Mouse (Mus musculus) R1 (cell line): ENCODE results near the gene Taf11.

Experiments
- DNase-seq: peaks from one replicate; pipeline ENCODE4 v3.0.0-alpha.2; 2018; ENCODE audit warnings: low read depth, low spot score

The Taf11 gene

DNA sequence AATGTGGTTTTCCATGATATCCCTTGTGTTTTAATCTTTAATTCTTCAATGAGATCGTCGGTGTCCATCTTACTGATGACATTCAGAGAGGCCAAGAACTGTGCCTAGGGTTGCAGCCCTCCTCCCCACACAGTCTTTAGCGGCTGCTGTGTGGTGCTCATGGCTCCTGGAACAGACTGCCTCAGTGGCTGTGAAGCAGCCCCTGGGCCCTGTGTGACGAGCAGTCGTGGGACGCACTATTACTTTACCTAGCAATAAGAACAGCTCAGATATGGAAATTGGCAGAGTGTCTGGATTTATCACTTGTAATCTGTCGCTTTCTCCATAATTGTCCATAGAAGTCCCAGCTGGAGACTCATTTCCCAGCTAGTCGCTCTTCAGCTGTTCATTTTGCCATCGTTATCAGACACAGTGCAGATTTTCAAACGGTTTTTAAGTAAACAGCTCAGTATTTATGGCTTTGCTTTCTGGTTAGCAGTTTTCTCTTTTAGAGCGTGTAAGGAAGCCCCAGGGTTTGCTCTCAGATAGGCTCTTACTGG lies 12.6 kb upstream of the Taf11 start:
- no peak for DNase-seq

DNA sequence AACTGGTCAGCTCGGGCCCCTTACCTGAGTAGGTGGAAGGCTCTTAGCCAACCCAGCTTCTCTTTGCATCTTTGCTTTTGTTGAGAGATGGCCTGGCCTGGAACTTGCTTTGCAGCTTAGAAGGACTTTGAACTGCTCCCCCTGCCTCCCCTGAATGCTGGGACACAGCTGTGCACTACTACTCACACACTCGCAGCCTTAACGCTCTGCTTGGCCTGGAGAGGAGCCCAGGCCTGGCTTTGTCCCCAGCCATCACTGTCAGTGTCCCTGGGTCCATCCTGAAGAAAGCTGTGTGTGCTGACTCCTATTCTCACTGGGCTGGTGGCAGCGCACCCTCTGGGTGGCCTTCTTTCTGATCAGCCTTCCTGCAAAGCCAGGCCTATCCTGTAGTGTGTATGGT lies 11.0 kb upstream of the Taf11 start:
- DNase-seq: no peak

DNA sequence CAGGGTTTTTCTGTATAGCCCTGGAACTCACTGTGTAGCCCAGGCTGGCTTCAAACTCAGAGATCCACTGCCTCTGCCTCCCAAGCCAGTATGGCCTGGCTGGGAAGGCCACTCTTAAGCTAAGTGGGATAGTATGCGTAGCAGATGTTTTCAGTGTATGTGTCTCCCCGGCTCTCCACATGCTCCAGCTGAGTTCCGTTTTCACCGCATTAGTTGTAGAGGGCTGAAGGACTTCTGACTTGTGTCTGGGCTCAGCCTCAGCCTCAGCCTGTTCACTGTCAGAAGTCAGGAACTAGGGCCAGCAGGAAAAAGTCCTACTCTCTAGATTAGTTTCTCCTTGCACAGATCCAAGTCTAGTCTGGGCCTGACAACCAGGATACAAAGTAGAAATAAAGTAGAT lies 6.7 kb upstream of the Taf11 start:
- DNase-seq: no peak

DNA sequence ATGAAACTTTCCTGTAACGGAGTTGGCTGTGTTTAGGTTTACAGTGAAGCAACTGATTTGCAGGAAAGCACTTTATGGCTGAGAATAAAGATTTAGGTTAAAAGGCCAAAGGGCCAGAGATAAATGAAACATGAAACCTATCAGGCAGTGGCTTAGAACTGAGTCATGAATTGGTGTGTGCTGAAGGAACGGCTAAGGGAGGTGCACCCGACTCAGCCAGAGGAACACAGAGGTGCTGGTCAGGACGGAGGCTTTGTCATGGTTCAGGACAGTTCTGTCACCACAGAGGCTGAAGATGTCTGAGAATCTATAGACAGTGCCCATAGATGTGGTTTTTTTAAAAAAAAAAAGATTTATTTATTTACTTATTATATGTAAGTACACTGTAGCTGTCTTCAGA lies 5.1 kb upstream of the Taf11 start:
- DNase-seq: no peak

DNA sequence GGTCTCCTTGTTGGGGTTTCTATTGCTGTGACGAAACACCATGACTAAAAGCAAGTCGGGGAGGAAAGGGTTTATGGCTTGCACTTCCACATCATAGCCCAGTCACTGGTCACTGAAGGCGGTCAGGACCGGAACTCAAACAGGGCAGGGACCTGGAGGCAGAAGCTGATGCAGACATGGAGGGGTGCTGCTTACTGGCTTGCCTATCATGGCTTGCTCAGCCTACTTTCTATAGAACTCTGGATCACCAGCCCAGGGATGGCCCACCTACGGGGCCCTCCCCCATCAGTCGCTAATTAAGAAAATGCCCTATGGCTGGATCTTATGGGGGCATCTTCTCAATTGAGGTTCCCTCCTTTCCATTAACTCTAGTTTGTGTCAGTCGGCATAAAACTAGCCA lies 1.7 kb upstream of the Taf11 start:
- no peak for DNase-seq

DNA sequence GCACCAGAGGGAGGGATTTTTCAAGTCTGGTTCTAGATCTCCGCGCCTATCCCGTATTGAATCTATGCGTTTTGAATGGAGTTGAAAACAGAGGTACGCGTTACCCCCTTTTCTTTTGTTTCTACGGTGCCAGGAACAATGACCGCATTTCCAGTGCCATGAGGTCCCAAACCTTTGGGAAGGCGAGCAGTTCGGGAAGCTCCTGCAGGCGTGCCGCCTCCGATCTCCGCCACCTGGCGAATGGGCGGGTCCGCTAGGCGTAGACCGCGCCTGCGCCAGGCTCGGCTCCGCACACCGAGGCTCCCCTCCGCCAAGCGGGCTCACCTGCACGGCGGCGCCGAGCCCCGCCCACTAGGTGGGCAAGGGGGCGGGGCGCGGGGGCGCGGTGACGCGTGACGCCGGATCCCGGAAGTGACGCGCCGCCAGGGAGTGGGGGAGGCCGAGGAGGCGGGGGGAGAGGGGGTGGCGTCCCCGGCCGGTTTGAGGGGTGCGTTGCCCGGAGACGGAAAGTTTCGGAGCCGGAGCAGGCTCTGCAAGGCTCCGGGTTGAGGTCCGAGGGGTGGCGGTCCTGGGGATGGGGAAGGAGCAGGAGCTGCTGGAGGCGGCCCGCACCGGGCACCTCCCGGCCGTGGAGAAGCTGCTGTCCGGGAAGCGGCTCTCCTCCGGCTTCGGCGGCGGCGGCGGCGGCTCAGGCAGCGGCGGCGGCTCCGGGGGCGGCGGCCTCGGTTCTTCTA lies 589 bp downstream of the Taf11 start, which contains the start of gene Anks1:
Anks1 (plus strand) TSS at position 419 of the 734 bp plus-strand sequence.
- peak; percentile 88 for DNase-seq

DNA sequence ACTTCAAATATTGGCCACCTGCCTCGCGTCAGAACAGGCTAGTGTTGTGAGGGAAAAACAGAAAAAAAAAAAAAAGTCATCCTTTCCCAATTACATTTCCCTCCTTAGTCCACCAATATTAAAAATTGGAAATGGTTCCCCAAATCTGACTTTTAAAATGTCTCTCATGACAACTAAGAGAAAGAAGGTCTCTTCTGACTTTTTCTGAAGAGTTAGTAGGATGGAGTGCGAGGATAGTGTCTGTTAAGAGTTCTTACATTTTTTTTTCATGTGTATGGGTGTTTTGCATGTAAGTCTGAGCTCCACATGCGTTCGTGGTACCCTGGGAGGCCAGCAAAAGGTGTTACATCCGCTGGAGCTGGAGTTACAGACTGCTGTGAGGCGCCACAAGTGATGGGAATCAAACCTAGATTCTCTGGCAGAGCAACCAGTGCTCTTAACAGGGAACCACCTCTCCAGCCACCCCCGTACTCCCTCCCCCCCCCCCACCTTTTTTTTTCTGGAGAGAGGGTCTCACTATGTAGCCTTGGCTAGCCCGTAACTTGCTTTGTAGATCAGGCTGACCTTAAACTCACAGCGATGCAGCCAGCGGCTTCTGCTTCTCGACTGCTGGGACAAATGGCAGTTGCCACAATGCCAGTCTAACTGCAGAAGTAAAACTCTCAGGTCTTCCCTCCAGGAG lies 1.3 kb downstream of the Taf11 start:
- DNase-seq: peak; percentile 25

DNA sequence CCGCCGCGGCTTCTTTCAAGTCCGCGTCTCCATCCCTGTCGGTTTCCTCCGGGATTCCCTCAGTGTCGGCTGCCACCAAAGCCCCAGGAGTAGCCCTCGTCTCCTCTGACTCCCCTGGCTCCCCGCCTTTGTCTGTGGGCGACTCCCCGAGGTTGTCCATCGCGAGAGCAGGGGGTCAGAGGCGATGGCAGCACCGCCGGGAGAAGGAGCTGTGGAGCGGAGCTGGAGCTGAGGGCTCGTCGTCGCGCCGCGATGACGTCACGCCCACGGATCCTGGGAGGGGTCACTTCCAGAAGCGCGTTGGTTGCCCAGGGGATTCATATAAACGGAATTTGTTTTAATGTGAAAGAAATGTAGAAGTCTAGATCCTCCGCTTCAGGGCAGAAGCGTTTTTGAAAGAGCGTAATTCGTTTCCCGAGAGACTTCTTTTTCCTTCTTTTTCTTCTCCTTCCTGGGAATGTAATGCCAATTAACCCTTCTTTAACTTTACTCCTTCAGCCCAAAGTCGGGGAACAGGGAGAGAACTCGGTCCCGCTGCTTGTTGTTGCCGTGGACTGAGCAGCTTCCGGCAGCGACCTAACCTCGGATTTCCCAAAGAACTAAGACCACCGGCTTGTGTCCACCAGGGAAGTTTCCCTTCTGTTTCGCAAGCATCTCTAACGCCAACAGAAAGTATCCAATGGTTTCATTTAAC lies 2.0 kb downstream of the Taf11 start:
- DNase-seq: peak; percentile 95

DNA sequence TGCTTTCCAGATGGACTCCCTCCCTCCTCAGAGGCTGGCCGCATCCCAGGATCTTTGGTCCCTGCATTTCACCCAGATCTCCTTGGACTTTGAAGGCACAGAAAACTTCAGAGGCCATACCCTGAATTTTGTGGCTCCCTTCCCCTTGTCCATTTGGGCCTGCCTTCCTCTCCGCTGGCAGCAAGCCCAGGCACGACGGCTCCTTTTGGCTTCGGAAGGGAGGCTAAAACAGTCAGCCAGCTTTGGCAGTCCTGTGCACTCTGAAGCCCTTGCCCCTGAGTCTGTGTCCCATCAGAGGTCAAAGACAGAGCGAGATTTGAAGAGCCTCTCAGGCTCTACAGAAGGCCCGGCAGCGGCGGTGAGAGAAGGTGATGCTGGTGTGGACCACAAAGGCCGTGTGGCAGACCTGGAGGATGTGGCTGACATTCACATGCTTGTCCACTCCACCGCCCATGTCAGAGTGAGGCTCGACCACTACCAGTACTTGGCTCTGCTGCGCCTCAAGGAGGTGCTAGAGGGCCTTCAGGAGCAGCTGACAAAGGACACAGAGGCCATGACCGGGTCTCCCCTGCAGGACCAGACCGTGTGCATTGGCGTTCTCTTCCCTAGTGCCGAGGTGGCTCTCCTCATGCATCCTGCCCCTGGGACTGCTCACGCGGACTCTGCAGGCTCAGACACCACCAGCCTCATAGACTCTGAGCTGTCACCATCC lies 23.0 kb downstream of the Taf11 start:
- DNase-seq: no peak

DNA sequence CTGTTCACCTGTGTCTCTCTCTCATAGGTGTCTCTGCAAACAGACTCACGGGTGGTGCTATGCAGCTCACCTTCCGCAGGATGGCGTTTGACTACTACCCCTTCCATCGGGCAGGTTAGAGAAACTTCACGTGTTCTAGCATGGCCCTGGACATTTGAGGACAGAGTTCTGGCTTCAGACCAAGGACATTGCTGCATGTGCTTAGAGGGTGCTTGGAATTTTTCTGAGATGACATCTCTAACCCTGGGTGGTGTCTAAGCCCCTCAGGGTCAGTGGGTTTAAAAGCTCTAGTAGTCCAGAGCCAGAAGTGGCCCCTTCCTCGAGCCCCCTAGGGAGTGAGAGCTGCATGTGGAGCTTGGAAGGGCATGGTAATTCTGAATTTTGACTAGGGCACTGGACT lies 25.6 kb downstream of the Taf11 start:
- no peak for DNase-seq

DNA sequence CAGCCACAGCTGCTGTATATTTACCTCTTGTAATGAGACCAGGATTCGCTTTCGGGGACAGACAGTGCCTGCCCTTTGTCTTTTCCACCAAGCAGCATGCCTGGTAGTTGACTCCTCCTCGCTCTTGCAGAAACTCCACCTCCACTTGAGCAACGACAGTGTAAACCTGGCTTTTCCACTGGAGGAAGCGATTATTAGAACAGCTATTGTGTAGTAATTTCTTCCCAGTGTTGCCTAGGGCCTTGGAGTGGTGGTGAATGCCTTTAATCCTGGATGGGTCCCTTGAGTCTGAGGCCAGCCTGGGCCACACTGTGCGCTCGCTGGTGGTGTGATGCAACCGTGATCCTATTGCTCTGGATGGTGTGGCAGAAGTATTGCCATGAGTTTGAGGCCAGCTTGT lies 26.5 kb downstream of the Taf11 start:
- no peak for DNase-seq

DNA sequence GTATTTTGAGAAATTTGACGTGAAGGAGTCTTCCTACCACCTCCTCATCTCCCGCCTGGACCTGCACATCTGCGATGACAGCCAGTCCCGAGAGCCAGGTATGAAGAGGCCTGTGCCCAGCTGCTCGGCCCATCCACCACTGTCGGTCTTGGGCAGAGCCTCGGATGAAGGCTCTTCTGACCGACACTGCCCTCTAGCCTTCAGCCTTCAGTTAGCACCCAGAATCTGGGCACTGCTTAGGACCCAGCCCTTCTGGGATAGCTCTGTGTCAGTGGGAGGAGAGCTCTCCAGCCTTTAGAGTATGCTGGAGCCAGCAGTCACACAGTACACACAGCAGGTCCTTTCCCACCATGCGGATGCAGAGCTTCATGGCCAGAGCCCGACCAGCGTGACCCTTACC lies 28.1 kb downstream of the Taf11 start:
- DNase-seq: peak; percentile 60

DNA sequence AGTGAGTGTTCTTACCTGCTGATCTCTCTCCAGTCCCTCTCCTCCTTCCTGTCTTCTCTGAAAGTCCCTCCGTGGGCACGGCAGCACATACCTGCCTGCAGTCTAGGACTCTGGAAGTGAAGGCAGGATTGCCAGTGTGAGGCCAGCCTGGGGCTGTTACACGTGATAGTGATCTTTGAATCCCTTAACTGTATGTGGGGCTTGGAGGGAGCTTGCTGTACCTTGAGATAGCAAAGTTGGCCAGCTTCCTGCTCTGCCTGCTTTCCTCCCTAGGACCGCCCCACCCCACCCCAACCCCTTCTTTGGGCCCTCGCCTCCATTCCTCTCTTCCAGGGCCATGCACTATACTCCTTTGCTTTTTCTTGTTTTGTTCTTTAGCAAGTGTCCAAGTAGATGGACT lies 35.1 kb downstream of the Taf11 start:
- DNase-seq: no peak

DNA sequence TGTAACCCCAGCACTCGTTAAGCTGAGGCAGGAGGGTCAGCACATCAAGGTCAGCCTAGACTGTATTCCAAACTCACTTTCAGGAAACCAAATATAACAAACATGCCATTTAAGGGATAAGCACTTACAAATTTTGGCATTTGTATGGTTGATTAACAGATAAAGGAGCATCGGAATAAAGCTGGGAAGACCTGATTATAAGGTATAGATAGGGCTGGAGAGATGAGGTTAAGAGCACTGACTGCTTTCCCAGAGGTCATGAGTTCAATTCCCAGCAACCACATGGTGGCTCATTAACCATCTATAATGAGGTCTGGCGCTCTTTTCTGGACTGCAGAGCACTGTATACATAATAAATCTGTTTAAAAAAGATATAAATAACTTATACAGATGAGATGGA lies 36.1 kb downstream of the Taf11 start:
- DNase-seq: no peak

DNA sequence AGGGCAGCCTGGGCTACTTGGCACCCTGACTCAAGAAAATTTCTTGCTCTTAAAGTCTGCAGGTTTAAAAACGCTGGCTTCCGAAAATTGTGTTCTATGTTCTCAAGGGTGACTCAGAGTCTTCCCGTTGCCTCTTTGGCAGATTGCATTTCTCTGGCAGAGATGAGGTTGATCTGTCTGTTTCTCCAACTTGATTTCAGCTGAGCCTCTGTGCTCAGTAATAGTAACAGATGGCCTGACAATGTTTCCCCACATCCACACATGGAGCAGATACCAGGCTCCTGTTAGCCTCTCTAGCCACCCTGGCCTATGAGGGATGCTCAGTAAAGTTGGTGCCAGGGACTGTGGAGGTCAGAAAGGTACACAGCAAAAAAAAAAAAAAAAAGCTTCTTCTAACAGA lies 37.8 kb downstream of the Taf11 start:
- DNase-seq: no peak

DNA sequence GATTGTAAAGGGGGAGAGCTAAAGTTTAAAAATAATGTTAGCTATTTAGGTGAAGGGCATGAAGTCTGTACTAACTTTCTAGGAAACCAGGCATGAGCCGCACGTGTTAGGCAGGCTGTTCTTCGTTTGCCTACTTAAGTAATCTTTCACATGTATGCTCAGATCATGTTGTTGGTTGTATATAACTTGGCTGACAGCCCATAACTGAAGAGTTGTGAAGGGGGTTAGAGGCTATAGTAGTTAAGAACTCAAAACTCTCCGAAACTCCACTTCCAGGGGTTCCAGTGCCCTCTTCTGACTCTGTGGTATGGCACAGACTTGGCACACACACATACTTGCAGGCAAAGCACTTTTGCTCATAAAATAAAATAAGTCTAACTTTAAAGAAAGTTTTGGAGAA lies 42.9 kb downstream of the Taf11 start:
- DNase-seq: no peak

DNA sequence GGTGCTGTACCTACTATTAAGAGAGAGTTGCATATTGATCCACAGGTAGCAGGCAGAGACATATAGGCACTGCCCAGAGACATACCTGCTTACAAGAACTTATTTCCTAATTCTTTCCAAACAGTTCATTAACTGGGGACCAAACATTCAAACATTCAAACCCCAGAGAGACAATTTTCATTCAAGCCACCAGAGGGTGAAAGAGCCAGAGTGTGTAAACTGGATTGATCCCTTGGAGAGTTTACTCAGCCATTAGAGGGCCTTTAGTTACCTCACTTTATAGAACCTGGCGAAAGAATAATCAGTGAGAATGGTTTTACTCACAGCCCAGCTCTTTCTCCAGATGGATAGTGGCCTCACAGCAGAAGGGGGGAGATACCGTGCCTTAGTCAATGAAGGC lies 44.2 kb downstream of the Taf11 start:
- no peak for DNase-seq

DNA sequence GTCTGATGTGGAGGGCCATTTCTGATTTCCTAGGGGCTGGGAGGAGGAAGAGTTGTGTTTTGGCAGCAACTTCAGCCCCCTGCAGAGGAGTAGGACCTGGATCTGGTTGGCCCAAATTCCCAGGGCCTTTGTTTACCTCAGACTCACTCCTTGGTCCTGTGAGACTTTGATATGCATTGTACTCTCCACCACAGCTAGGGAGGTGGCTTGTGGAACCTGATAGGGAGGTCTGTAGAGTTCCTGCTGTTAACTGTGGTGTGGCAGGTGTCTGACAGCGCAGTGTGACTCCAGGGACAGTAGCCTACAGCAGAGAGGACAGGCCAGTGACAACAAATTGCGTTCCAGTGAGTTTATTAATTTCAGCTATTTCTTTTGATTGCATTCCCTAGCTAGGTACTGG lies 50.5 kb downstream of the Taf11 start:
- DNase-seq: peak; percentile 44

DNA sequence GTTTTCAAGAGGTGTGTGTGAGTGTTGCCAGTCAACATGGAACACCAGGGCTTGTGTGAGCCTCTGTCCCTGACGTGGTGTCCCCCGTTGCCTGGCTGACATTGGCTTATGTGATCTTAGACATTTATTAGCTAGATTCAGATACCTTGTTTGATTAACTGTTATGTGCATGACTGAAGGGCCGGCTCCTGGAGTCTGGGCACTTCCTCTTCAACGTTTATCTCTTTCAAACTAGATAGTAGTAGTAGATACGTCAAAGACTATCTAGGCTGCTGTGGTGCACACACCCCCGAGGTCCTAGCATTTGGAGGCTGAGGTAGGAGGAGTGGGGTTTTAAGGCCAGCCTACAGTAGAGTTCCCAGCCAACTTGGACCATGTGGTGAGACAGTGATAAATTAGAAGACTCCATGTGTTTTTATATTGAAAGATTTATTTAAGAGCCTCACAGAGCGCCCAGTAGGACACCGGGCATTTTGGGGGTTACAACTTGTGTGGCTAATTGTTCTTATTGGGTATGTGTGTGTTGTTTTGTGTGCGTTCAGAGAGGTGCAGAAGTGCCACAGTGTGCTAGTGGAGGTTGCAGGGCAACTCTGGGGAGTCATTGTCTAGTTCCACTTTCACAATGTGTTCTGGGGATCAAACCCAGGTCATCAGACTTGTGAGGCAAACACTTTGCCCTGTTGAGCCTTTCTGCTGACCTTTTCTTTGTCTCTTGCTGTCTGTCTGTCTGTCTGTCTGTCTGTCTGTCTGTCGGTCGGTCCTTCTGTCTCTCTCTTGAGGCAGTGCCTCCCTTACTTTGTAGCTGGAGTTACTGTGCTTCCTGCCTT lies 51.8 kb downstream of the Taf11 start:
- DNase-seq: no peak

DNA sequence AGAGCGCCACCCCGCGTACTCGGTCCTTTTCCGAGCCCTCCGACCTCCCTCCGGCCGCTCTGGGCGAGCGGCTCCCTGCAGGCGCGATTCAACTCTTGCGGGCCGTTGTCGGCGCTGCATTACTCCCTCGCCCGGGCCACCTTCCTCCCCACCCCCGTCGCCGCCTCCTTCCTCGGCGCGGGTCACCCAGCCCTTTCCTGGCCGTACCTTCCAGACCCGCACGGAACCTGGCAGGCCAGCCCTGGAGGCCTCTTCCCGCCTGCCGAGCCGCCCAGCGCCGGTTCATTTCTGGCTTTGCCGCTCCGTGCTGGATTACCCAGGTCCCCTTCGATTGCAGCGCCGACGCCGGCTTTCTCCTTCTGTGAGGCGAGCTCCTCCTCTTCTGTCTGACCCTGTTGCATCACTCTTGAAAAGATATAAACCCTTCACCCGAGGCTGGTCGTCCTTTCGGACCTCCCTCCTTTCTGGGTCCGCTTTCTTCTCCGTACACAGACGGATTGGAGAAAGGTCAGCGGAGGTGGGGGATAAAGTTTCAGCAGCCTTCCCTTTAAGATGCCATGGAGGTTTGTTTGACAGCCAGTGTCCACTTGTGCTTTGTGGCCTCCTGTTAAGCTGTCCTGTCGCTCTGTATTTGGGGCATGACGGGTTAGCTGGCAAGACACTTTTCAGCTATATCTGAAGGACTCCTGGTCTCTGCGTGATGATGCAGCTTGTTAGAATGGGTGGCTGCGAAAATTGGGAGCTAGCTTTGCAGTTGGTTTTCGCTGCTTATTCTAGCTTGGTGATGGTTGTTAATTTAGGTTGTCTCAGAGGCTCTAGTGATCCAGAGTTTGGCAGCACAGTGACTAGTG lies 52.6 kb downstream of the Taf11 start:
- DNase-seq: peak; percentile 55
